Mouse (Mus musculus): ENCODE measurements at regions not wholly inside any gene's neighbourhood (a gene's known extent, or its start where the extent isn't known, plus 50 kb on each side); places are given as distances from the start of the nearest gene placed in this dataset.

GRCm38 (mm10) chr7:36955376-36955775 lies 257.5 kb downstream of the Tshz3 start:
- Histone ChIP-seq H3K4me3 (ENCODE audit: low read depth, low read length) (no peak overlapping the region), H3K27ac (ENCODE audit: low read length) (no peak overlapping the region), H3K27me3 (ENCODE audit: control insufficient read depth, insufficient read depth, low read length) (no peaks in the 10 kb centered on the region), H3K4me2 (replicated peaks; ENCODE audit: low read depth, low read length) (no peak overlapping the region), H3K9me3 (ENCODE audit: control insufficient read depth, low read depth, low read length) (0 out of 2 replicates have a peak, but pooled peaks cover 5% of the 10 kb centered on the region), H3K4me1 (ENCODE audit: control insufficient read depth, insufficient read depth, low read length) (no peaks in the 10 kb centered on the region), H3K36me3 (ENCODE audit: control insufficient read depth, insufficient read depth, low read length) (no peaks in the 10 kb centered on the region), H3K9ac (replicated peaks; ENCODE audit: low read depth, low read length) (no peak overlapping the region)
- WGBS: 36% methylated on average over 3 of the region's 3 CpGs
- ATAC-seq (ENCODE audit: insufficient number of reproducible peaks, insufficient read depth, low FRiP score, low read depth): no peak

- H3K9me3 ChIP-seq (ENCODE audit: control insufficient read depth, low read depth, low read length): 0 out of 2 replicates have a peak, but pooled peaks cover 5% of the 10 kb centered on the region
- no peaks in the 10 kb centered on the region for H3K4me1 ChIP-seq (ENCODE audit: control insufficient read depth, insufficient read depth, low read length)
- H3K27me3 ChIP-seq (ENCODE audit: control insufficient read depth, insufficient read depth, low read length): no peaks in the 10 kb centered on the region
- no peak for ATAC-seq (ENCODE audit: insufficient number of reproducible peaks, insufficient read depth, low FRiP score, low read depth)
- H3K4me2 ChIP-seq (replicated peaks; ENCODE audit: low read depth, low read length): no peak overlapping the region
- no peak overlapping the region for H3K4me3 ChIP-seq (ENCODE audit: low read depth, low read length)
- no peak overlapping the region for H3K9ac ChIP-seq (replicated peaks; ENCODE audit: low read depth, low read length)
- H3K27ac ChIP-seq (ENCODE audit: low read length): no peak overlapping the region
- H3K36me3 ChIP-seq (ENCODE audit: control insufficient read depth, insufficient read depth, low read length): no peaks in the 10 kb centered on the region
- WGBS: 75% methylated on average over 8 of the region's 8 CpGs
These were observed 260.3 kb downstream of the Tshz3 start for GRCm38 (mm10) chr7:36958255-36958654.

GRCm38 (mm10) chr7:36971772-36972171 lies 273.9 kb downstream of the Tshz3 start:
- no peak overlapping the region for H3K4me3 ChIP-seq (ENCODE audit: low read depth, low read length)
- ATAC-seq (ENCODE audit: insufficient number of reproducible peaks, insufficient read depth, low FRiP score, low read depth): no peak
- H3K4me2 ChIP-seq (replicated peaks; ENCODE audit: low read depth, low read length): no peak overlapping the region
- no peaks in the 10 kb centered on the region for H3K9me3 ChIP-seq (ENCODE audit: control insufficient read depth, low read depth, low read length)
- H3K4me1 ChIP-seq (ENCODE audit: control insufficient read depth, insufficient read depth, low read length): peaks cover 9% of the 10 kb centered on the region
- H3K36me3 ChIP-seq (ENCODE audit: control insufficient read depth, insufficient read depth, low read length): no peaks in the 10 kb centered on the region
- no peak overlapping the region for H3K9ac ChIP-seq (replicated peaks; ENCODE audit: low read depth, low read length)
- WGBS: 60% methylated on average over 7 of the region's 7 CpGs
- H3K27ac ChIP-seq (ENCODE audit: low read length): no peak overlapping the region
- H3K27me3 ChIP-seq (ENCODE audit: control insufficient read depth, insufficient read depth, low read length): no peaks in the 10 kb centered on the region

GRCm38 (mm10) chr7:36973654-36974320 lies 275.9 kb downstream of the Tshz3 start:
- peaks cover 9% of the 10 kb centered on the region for H3K4me1 ChIP-seq (ENCODE audit: control insufficient read depth, insufficient read depth, low read length)
- no peaks in the 10 kb centered on the region for H3K36me3 ChIP-seq (ENCODE audit: control insufficient read depth, insufficient read depth, low read length)
- no peaks in the 10 kb centered on the region for H3K9me3 ChIP-seq (ENCODE audit: control insufficient read depth, low read depth, low read length)
- no peak overlapping the region for H3K9ac ChIP-seq (replicated peaks; ENCODE audit: low read depth, low read length)
- WGBS: 28% methylated on average over 10 of the region's 10 CpGs
- H3K27me3 ChIP-seq (ENCODE audit: control insufficient read depth, insufficient read depth, low read length): no peaks in the 10 kb centered on the region
- no peak overlapping the region for H3K27ac ChIP-seq (ENCODE audit: low read length)
- no peak overlapping the region for H3K4me2 ChIP-seq (replicated peaks; ENCODE audit: low read depth, low read length)
- ATAC-seq (ENCODE audit: insufficient number of reproducible peaks, insufficient read depth, low FRiP score, low read depth): no peak
- no peak overlapping the region for H3K4me3 ChIP-seq (ENCODE audit: low read depth, low read length)

GRCm38 (mm10) chr7:36974573-36974972 lies 276.7 kb downstream of the Tshz3 start:
- WGBS: 54% methylated on average over 4 of the region's 4 CpGs
- Histone ChIP-seq H3K4me1 (ENCODE audit: control insufficient read depth, insufficient read depth, low read length) (peaks cover 9% of the 10 kb centered on the region), H3K36me3 (ENCODE audit: control insufficient read depth, insufficient read depth, low read length) (no peaks in the 10 kb centered on the region), H3K4me3 (ENCODE audit: low read depth, low read length) (no peak overlapping the region), H3K27ac (ENCODE audit: low read length) (no peak overlapping the region), H3K9ac (replicated peaks; ENCODE audit: low read depth, low read length) (no peak overlapping the region), H3K27me3 (ENCODE audit: control insufficient read depth, insufficient read depth, low read length) (no peaks in the 10 kb centered on the region), H3K4me2 (replicated peaks; ENCODE audit: low read depth, low read length) (no peak overlapping the region), H3K9me3 (ENCODE audit: control insufficient read depth, low read depth, low read length) (no peaks in the 10 kb centered on the region)
- no peak for ATAC-seq (ENCODE audit: insufficient number of reproducible peaks, insufficient read depth, low FRiP score, low read depth)

GRCm38 (mm10) chr7:36975475-36975874 lies 277.6 kb downstream of the Tshz3 start:
- peaks cover 9% of the 10 kb centered on the region for H3K4me1 ChIP-seq (ENCODE audit: control insufficient read depth, insufficient read depth, low read length)
- no peak overlapping the region for H3K4me2 ChIP-seq (replicated peaks; ENCODE audit: low read depth, low read length)
- H3K36me3 ChIP-seq (ENCODE audit: control insufficient read depth, insufficient read depth, low read length): no peaks in the 10 kb centered on the region
- no peaks in the 10 kb centered on the region for H3K9me3 ChIP-seq (ENCODE audit: control insufficient read depth, low read depth, low read length)
- no peak overlapping the region for H3K27ac ChIP-seq (ENCODE audit: low read length)
- H3K4me3 ChIP-seq (ENCODE audit: low read depth, low read length): no peak overlapping the region
- no peaks in the 10 kb centered on the region for H3K27me3 ChIP-seq (ENCODE audit: control insufficient read depth, insufficient read depth, low read length)
- no peak for ATAC-seq (ENCODE audit: insufficient number of reproducible peaks, insufficient read depth, low FRiP score, low read depth)
- 17% methylated on average over 5 of the region's 5 CpGs for WGBS
- H3K9ac ChIP-seq (replicated peaks; ENCODE audit: low read depth, low read length): no peak overlapping the region

- peaks cover 9% of the 10 kb centered on the region for H3K4me1 ChIP-seq (ENCODE audit: control insufficient read depth, insufficient read depth, low read length)
- WGBS: 67% methylated on average over 12 of the region's 12 CpGs
- no peak overlapping the region for H3K4me2 ChIP-seq (replicated peaks; ENCODE audit: low read depth, low read length)
These were observed 279.9 kb downstream of the Tshz3 start for GRCm38 (mm10) chr7:36977819-36978218.

GRCm38 (mm10) chr7:36989380-36989779 lies 291.5 kb downstream of the Tshz3 start:
- no peaks in the 10 kb centered on the region for H3K4me1 ChIP-seq (ENCODE audit: control insufficient read depth, insufficient read depth, low read length)
- ATAC-seq (ENCODE audit: insufficient number of reproducible peaks, insufficient read depth, low FRiP score, low read depth): no peak
- WGBS: 80% methylated on average over 1 of the region's 1 CpGs
- H3K4me3 ChIP-seq (ENCODE audit: low read depth, low read length): no peak overlapping the region
- no peak overlapping the region for H3K4me2 ChIP-seq (replicated peaks; ENCODE audit: low read depth, low read length)
- peaks cover 3% of the 10 kb centered on the region; the same call in 1 of the 2 replicates for H3K9me3 ChIP-seq (ENCODE audit: control insufficient read depth, low read depth, low read length)
- no peaks in the 10 kb centered on the region for H3K27me3 ChIP-seq (ENCODE audit: control insufficient read depth, insufficient read depth, low read length)
- H3K36me3 ChIP-seq (ENCODE audit: control insufficient read depth, insufficient read depth, low read length): no peaks in the 10 kb centered on the region
- no peak overlapping the region for H3K9ac ChIP-seq (replicated peaks; ENCODE audit: low read depth, low read length)
- H3K27ac ChIP-seq (ENCODE audit: low read length): no peak overlapping the region

More at GRCm38 (mm10) chr7:36977819-36978218, 279.9 kb downstream of the Tshz3 start:
- no peak overlapping the region for H3K4me3 ChIP-seq (ENCODE audit: low read depth, low read length)
- ATAC-seq (ENCODE audit: insufficient number of reproducible peaks, insufficient read depth, low FRiP score, low read depth): no peak
- H3K27ac ChIP-seq (ENCODE audit: low read length): no peak overlapping the region
- no peaks in the 10 kb centered on the region for H3K27me3 ChIP-seq (ENCODE audit: control insufficient read depth, insufficient read depth, low read length)
- H3K36me3 ChIP-seq (ENCODE audit: control insufficient read depth, insufficient read depth, low read length): no peaks in the 10 kb centered on the region
- H3K9me3 ChIP-seq (ENCODE audit: control insufficient read depth, low read depth, low read length): no peaks in the 10 kb centered on the region
- H3K9ac ChIP-seq (replicated peaks; ENCODE audit: low read depth, low read length): no peak overlapping the region

GRCm38 (mm10) chr7:37004601-37005000 lies 306.7 kb downstream of the Tshz3 start:
- Histone ChIP-seq H3K27ac (ENCODE audit: low read length) (no peak overlapping the region), H3K27me3 (ENCODE audit: control insufficient read depth, insufficient read depth, low read length) (no peaks in the 10 kb centered on the region), H3K36me3 (ENCODE audit: control insufficient read depth, insufficient read depth, low read length) (no peaks in the 10 kb centered on the region), H3K9ac (replicated peaks; ENCODE audit: low read depth, low read length) (no peak overlapping the region), H3K4me3 (ENCODE audit: low read depth, low read length) (no peak overlapping the region), H3K9me3 (ENCODE audit: control insufficient read depth, low read depth, low read length) (no peaks in the 10 kb centered on the region), H3K4me1 (ENCODE audit: control insufficient read depth, insufficient read depth, low read length) (peaks cover 2% of the 10 kb centered on the region; the same call in 1 of the 2 replicates), H3K4me2 (replicated peaks; ENCODE audit: low read depth, low read length) (no peak overlapping the region)
- 90% methylated on average over 5 of the region's 5 CpGs for WGBS
- ATAC-seq (ENCODE audit: insufficient number of reproducible peaks, insufficient read depth, low FRiP score, low read depth): no peak

All from stomach, embryonic 14.5 days (tissue).